Mouse (Mus musculus) c-Kit-positive CD71-positive TER-119-negative erythroid progenitor cells, embryonic 14.5 days (primary cell): ENCODE results near the gene Cnnm2.

ENCODE experiments used
- DNase-seq: peaks from one replicate; pipeline ENCODE4 v3.0.0-alpha.2; 2013; ENCODE audit warnings: low read depth

The Cnnm2 gene

DNA sequence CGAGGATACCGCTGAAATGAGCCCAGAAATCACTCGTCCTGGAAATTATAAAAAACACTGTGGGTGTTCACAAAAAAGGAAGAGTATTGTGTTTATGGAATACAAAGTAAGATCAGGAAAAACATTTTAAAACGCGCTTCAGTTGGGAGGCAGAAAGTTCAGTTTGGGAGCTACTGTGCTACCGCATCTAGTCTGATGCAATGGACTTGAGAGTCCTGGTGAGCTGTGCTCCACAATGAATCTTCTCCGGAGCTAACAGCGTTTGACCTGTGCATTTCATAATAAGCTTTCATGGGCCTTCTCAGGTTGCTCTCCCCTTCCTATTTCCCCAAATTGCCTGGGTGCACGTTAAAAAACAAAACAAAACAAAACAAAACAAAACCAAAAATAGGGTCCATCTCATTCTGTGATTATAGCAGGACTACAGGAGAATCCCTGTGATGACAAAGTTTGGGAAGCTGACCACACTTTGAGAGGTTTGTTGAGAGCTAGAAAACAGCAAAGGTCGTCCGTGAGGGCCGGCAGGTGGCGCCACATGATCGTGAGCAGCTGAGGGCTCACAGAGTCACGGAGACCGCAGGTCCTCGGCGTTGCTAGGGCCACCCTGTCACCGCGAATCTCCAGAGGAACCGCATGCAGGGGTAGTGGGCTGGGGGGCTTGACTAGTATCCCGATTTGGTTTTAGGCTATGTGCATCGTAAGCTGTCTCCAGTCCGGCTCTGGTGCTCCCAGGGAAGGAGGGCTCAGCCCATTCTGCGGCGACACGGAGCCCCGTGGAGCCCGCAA, 828 bp upstream of the Cnnm2 start:
- DNase-seq, result peak; percentile 80

DNA sequence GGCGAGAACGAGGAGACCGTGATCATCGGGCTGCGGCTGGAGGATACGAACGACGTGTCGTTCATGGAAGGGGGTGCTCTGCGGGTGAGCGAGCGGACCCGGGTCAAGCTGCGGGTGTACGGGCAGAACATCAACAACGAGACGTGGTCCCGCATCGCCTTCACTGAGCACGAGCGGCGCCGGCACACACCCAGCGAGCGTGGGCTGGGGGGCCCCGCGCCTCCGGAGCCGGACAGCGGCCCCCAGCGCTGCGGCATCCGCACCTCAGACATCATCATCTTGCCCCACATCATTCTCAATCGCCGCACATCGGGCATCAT, 535 bp downstream of the Cnnm2 start:
- DNase-seq, result no peak

- no peak for DNase-seq
Measured at GRCm38 (mm10) chr19:46762291-46762991, 1.0 kb downstream of the Cnnm2 start.

DNA sequence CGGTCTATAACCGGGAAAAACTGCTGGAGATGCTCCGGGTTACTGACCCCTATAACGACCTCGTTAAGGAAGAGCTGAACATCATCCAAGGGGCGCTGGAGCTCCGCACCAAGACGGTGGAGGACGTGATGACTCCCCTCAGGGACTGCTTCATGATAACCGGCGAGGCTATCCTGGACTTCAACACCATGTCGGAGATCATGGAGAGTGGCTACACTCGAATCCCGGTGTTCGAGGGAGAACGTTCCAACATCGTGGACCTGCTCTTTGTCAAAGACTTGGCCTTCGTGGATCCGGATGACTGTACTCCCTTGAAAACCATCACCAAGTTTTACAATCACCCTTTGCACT, 1.6 kb downstream of the Cnnm2 start:
- DNase-seq, result no peak

DNA sequence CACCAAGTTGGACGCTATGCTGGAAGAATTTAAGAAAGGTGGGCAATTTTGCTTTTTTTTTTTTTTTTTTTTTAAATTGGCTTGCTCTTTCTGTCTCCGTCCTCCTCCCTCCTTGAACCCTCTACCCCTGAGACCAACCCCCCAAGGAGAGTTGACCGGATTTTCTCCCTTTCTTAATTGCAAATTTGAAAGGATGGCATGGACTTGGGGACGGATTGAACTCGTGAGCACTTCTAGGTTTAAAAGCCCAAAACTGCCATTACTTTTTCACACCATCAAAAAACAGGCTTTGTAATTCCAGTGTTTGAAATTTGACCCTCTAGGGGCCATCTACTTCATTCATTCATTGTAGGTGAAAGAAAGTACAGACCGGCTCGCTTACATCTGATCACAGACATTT, 2.0 kb downstream of the Cnnm2 start:
- DNase-seq, result no peak

- no peak for DNase-seq
Measured at GRCm38 (mm10) chr19:46763932-46764762, 2.8 kb downstream of the Cnnm2 start.

GRCm38 (mm10) chr19:46764763-46765117, 3.3 kb downstream of the Cnnm2 start:
- no peak for DNase-seq

DNA sequence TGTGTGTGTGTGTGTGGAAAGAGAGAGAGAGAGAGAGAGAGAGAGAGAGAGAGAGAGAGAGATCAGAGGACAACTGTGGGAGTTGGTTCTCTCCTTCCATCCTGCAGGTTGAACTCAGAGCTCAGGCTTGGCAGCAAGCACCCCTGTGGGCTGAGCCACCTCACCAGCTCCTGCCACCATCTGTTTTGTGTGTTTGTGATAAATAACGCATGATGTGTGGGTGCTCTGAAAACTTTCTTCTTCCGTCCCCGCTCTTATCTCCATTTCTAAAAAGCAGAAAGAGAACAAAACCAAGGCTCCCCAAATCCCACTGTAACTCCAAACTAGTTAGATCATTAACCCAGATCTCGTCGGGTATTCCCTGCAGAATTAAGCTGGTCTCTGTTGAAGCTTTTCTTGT, 4.7 kb downstream of the Cnnm2 start:
- peak; percentile 40 for DNase-seq

GRCm38 (mm10) chr19:46769759-46770158, 8.4 kb downstream of the Cnnm2 start:
- DNase-seq, result no peak

DNA sequence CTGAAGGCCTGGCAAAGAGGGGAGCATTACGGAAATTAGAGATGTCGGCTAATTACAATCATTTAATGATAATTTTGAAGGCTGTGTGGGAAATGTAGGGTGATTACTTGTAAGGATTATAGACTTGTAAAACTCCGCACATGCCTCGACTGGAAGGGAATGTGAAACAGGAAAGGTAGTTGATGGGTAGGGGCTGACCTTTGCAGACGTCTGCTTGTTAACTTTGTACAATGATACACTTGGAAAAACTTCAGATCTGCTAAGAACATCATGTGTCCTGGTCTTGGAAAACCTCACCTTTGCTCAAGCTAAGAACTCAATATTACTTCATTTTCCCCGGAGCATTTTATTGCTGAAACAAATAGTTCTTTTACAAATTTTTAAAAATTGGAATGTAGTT, 10.4 kb downstream of the Cnnm2 start:
- DNase-seq, result no peak

DNA sequence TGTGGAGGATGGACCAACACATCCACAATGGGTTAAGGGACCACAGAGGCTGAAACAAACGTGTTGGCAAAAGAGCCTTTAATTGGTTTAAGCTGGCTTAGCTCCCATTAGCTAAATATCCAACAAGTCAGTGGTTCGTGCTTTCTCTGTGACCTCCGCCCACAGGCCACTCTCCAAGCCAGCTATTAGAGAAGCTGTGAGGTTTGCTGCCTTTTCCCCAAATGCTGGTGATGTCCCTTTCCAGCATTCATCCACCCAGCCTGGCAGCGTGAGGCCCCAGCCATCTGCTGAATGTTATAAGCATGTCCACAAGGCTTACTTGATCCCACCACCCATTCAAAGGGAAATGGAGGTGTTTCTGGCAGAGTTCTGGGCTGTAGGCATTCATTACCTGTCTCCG, 15.0 kb downstream of the Cnnm2 start:
- no peak for DNase-seq

DNA sequence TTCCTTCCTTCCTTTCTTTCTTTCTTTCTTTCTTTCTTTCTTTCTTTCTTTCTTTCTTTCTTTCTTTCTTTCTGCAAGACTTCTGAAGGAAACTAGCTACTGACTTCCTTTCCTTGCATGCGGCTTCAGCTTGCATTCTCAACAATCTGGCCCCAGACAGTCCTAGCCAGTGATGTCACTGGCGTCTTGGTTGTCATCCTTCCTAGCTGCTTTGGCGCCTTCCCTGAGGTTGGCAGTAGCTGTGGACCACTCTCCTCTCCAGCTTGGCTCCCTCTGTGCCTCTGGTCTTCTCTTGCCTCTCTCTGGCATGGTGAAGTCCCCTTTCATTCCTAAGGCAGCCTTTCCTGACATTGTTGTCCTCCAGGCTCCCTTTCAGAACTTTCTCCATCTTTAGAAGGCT, 15.5 kb downstream of the Cnnm2 start:
- DNase-seq, result no peak

GRCm38 (mm10) chr19:46777928-46778680, 16.7 kb downstream of the Cnnm2 start:
- no peak for DNase-seq

DNA sequence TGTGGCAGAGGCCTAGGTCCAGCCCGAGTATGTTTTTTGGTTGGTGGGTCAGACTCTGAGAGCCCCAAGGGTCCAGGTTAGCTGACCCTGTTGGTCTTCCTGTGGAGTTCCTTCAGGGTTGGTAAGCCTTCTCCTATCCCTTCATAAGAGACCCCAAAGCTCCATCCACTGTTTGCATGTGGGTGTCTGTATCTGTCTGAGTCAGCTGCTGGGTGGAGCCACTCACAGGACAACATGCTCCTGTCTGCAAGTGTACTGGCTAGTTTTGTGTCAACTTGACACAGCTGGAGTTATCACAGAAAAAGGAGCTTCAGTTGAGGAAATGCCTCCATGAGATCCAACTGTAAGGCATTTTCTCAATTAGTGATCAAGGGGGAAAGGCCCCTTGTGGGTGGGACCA, 17.7 kb downstream of the Cnnm2 start:
- DNase-seq, result peak; percentile 49

GRCm38 (mm10) chr19:46784038-46784437, 22.6 kb downstream of the Cnnm2 start:
- no peak for DNase-seq

- DNase-seq, result no peak
Measured at GRCm38 (mm10) chr19:46784502-46784901, 23.1 kb downstream of the Cnnm2 start.

GRCm38 (mm10) chr19:46785633-46786032, 24.2 kb downstream of the Cnnm2 start:
- no peak for DNase-seq

DNA sequence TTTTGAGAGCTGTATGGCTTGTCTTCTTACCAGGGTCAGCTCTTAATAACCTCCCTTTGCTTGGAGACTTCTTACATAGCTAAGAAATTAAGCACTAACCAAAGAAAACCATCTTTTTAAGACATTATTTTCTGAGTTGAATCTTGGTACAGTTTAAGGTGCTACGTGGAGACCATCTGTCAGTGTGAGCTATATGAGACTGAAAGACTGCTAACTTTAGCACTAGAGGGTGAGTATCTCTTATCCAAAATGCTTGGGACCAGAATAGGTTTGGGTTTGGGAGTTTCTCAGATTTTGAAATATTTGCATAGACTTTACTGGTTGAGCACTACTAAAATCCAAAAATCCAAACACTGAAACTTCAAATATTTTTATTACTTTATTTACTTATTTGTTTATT, 28.4 kb downstream of the Cnnm2 start:
- no peak for DNase-seq

- DNase-seq, result no peak
Measured at GRCm38 (mm10) chr19:46791360-46791759, 30.0 kb downstream of the Cnnm2 start.

GRCm38 (mm10) chr19:46791921-46792320, 30.5 kb downstream of the Cnnm2 start:
- DNase-seq, result no peak

GRCm38 (mm10) chr19:46792480-46792879, 31.1 kb downstream of the Cnnm2 start:
- no peak for DNase-seq

- DNase-seq, result no peak
Measured at GRCm38 (mm10) chr19:46794181-46794580, 32.8 kb downstream of the Cnnm2 start.
